Mouse (Mus musculus): ENCODE measurements around the gene Lysmd1.
A peak's percentile ranks its signal among the peaks of the same experiment; 100 is the strongest.
"Not testable (repeated sequence)": the region's sequence is repeated elsewhere in the genome, so short reads cannot be mapped to it uniquely, and the experiment has no call there.

Gene Lysmd1

DNA sequence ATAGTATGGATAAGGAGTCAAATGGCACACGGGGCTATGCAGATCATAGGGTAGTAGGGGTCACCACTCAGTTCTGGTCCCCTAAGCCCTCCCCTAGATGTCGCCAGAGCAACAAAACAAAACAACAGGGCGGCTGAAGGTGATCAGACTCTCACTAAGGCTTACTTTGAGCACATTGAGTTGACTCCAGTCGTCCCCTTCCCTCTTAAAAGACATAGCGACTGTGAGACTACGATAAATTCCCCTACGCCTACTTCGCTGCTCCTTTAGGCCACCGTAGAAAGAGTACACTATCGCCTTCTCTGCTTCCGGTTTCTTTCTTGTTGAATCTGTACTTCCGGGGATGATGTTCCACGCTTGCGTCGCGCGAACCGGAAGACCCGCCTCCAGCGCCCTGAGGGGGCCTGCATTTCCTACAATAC is at the start of gene Lysmd1, which contains the start of gene Scnm1:
Lysmd1 (plus strand) TSS at position 409 of the 422 bp plus-strand sequence.
Scnm1 (minus strand) TSS at position 332 of the 422 bp plus-strand sequence.
- peak; percentile 94 for DNase-seq (ENCODE audit: extremely low spot score, low read depth, low spot score)

DNA sequence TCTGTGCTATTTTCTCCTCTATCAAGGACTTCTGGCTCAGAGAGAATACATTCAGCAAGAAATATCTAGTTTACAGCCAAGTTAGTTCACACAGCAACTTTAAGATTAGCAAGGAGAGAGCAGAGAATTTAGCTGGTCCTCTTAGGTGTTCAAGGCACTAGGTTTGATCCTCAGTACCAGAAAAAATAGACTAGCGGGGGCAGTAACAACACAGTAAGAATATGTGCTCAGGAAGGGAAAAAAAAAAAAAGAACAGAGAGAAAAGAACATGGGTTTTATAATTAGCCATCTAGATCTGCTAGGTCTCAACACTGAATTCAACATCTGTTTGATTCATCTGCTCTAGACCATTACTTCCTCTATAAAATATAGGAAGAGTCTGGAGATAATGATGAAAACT is 45.8 kb upstream of the Lysmd1 start:
- DNase-seq (ENCODE audit: extremely low spot score, low read depth, low spot score): no peak

DNA sequence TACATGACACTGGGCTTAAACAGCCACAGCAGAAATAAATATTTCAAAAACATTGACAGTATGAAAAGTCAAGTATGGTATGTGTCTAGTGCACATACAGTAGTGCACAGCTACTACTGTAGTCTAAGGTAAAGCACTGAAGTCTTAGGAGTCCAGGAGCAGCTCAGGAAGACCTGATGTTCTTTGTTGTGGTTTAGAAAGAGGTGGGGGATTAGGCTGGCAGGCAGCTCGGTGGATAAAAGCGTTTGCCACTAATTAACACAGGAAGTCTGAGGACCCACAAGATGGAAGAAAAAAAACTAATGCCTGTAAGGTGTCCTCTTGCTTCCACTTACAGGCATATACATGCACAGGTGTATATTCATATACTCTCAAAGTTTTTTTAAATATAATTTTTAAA is 33.0 kb upstream of the Lysmd1 start:
- no peak for DNase-seq (ENCODE audit: extremely low spot score, low read depth, low spot score)

DNA sequence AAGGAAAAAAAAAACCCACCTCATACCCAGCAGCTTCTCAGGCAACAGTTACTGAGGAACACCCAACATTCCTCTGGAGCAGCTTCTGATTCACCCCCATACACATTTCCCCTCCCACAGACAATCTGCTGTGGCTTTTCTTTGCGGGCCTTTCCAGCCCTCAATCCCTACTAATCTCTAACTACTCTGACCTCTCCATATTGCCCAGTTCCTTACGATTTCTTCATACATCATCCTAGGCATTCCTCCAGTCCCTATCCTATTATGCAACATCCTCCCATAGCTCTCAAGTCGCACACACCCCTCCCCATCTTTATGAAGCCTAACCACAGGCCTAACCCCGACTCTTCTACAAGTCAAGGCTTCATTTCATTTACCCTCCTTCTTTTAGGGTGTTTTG is 28.8 kb upstream of the Lysmd1 start:
- DNase-seq (ENCODE audit: extremely low spot score, low read depth, low spot score): no peak

DNA sequence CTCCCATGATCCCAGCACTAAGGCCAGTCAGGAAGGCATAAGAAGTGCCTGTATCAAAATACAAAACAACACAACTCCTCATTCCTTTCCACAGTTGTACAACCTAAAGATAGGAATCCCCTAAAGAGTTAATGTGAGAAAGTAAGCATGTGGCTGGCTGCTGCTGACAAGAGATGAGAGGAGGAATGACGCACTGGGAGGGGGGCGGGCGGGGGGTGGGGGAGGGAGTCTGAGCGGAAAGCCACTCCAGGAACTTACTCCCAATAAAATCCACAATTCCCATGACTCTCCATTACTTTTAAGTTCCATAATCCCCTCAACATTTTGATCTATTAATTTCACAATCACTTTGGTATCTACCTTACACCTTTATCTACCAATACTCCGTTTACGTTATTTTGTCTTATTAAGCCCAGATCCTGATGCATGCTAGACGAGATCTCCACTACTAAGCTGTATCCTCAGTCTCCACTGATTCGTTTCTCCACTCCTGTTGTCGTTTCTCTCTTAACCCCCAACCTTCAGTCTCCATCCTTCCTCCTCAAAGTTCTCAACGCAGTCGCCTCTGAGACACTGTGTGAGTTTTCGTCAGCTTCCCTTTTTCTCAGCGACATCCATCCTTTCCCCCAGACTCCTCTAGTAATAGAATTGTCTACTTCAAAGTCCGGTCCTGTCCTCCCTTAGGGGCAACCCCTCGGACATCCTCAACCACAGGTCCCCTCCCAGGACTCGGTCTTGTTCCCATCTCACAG is 28.1 kb upstream of the Lysmd1 start:
- DNase-seq (ENCODE audit: extremely low spot score, low read depth, low spot score): no peak

DNA sequence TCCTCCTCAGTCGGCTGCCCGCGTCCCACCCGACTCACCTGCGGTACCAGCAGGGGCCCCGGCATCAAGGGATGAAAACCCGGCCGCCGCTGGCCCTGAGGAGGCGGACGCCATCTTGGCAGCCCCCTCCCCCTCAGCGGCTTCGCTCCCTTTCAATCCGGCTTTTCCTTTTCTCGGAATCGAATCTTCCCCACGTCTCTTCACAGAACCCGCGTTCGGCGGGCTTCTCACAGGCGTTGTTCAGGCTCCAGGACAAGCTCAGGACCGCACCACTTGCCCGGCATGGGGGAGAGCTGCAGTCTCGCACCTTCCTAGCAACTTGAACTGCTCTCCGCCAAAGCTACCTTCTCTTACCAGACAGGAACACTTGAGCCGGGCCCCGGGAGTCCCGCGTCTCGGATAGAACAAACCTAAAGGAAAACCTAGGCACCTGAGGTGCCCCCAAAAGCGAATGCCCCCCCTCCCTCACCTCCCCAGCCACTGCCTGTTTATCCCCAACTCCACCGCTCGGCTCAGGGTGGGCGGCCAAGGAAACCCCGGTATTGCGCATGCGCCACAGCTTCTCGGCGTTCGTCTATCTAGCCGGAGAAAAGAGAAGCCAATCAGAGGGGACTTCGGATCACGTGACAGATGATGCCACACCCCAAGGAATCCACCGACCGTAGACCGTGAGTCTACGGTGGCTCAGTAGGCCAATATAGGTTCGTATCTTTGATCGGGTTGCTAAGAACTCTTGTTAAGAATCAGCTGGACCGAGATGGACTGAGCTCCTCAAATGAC is 27.4 kb upstream of the Lysmd1 start, which contains the start of gene Pip5k1a:
Pip5k1a (minus strand) TSS at position 593 of the 780 bp plus-strand sequence.
- peak; percentile 100 for DNase-seq (ENCODE audit: extremely low spot score, low read depth, low spot score)

DNA sequence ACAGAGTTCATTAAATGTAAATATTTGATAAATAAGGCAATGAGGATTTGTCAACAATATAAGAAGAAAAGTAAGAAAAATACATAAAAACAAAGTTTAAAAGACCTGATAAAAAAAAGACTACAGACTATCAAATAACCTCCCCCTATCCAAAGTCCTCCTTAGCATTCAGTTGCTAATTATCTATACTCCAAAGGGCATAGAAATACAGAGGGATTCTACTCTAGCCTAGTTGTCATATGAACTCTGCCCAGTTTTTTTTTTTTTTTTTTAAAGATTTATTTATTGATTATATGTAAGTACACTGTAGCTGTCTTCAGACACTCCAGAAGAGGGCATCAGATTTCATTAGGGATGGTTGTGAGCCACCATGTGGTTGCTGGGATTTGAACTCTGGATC is 26.6 kb upstream of the Lysmd1 start:
- DNase-seq (ENCODE audit: extremely low spot score, low read depth, low spot score): not testable (repeated sequence)

DNA sequence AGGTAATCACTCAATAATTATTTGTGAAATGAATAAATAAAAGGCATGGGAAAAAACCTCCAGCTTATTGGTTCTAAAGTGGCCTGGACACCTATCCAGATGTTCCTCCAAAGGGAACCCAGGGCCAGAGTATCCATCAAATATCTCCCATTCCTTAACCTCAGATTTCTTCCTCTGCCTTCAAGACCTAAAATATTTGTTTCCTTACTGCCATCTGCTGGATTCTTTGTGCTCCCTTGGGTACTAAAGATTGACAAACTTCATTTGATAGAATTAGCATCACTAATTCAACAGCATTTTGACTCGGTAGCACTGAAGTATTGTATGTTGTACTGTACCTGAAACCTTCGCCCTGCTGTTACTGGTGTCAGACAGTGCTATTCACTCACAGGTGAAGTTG is 26.0 kb upstream of the Lysmd1 start:
- no peak for DNase-seq (ENCODE audit: extremely low spot score, low read depth, low spot score)

DNA sequence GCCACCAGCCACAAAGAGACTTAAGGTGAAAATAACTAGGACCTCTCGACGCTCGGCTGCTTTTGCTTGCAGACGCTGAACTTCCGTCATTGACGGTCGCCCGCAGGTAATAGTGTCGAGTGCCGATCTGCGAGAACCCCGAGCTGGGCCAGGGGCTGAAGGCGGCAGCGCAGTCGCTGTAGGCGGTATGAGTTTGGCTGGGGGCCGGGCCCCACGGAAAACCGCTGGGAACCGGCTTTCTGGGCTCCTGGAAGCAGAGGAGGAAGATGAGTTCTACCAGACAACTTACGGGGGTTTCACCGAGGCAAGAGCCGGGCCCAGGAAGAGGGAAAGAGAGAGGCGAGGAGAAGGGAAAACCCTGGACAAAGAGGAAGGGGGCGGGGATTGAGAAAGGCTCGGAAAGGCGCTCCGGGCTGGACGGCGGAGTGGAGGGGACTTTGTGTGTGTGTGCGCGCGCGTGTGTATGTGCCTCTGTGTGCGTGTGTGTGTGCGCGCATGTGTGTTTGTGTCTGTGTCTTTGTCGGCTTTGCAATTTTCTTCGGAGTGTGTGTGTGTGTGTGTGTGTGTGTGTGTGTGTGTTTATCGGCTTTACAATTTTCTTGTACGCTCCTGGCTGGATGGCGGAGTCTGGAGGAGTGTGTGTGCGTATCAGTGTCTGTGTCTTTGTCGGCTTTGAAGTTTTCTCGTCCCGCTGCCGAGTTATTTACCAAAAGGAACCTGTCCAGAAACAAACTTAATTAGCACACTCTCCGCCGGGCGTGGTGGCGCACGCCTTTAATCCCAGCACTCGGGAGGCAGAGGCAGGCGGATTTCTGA is 22.8 kb upstream of the Lysmd1 start, which contains the start of gene Vps72:
Vps72 (plus strand) TSS at position 112 of the 816 bp plus-strand sequence.
- peak; percentile 78 for DNase-seq (ENCODE audit: extremely low spot score, low read depth, low spot score)

DNA sequence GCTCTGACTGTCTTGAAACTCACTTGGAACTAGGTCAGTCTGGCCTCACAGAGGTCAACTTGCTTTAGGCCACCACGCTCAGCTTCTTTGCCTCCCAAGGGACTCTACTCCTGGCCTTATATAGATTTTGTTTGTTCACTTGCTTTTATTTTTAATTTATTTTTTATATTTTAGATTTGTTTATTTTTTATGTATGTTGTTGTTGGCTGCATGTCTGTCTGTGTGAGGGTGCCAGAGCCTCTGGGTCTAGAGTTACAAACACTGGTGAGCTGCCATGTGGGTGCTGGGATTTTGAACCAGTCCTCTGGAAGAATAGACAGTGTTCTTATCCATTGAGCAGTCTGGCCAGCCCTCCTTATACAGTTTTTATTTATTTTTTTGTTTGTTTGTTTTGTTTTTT is 21.1 kb upstream of the Lysmd1 start:
- DNase-seq (ENCODE audit: extremely low spot score, low read depth, low spot score): no peak

DNA sequence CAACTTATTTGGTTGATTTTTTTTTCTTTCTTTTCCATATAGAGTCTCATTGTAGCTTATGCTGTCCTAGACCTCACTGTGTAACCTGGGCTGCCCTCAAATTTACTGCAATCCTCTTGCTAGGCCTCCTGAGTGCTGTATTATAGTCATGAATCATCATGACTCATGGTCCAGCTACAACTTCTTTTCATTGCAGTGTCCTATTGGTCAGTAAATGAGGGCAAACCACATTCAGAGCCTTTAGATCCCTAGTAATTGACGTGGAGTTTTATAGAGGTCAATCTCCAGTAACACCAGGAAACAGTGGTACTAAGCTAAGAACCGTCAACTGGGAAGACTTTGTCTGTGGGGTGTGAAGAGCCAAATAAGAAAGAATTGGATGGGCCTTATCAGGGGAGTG is 16.1 kb upstream of the Lysmd1 start:
- no peak for DNase-seq (ENCODE audit: extremely low spot score, low read depth, low spot score)

DNA sequence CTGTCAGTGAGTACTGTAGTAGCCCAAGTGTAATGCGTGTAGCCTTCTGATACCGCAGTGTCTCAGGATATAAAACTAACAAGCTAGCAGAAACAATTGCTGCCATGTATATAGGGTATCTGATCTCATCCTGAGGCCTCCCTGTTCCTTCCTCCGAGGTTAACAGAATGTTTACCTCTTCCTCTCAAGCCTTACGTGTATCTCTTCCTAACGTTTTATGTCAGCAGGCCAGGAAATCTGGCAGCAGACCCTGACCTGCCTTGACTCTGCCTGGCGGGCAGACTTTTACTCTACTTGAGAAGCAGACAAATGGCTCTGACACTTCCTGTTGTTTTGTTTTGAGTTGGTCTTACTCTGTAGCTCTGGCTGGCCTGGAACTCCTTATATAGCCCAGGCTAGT is 12.3 kb upstream of the Lysmd1 start:
- no peak for DNase-seq (ENCODE audit: extremely low spot score, low read depth, low spot score)

DNA sequence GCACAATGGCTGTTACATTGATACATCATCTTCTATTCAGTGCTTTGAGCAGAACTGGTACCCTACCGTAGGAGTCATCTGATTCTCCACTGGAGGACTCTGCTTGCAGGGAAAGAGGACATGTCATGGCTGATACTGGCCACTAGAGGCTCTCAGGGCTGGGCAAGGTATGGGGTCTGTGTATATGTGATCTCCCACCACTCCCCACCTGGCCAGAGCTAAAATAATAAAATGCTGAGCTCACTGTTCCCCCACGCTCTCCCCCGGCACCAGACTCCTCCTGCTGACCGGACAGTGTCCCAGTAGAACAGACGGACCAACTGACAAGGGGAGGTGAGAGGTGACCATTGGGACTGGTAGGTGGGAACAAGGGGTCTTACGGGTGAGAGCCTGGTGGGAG is 9.6 kb upstream of the Lysmd1 start, which contains the start of gene Tmod4:
Tmod4 (plus strand) TSS at position 231 of the 400 bp plus-strand sequence.
- DNase-seq (ENCODE audit: extremely low spot score, low read depth, low spot score): no peak

DNA sequence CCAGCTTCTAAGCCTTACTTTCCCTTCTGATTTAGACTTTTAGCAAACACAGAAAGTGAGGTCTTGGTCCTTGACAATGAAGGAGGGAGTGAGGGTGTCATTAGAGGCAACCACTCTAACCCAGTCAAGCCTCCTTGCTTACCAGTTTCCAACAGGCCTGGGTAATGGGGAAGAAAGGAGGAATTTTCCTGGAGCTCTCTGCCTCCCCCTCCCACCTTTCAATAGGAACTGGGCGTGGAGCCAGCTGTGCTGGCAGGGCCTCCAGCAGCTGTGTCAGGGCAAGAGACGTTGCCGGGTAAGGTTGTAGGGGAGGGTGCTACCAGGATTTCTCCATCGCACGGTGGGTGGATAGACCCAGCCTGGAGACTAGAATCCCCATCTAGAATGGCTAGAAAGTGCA is 8.9 kb upstream of the Lysmd1 start:
- DNase-seq (ENCODE audit: extremely low spot score, low read depth, low spot score): no peak

DNA sequence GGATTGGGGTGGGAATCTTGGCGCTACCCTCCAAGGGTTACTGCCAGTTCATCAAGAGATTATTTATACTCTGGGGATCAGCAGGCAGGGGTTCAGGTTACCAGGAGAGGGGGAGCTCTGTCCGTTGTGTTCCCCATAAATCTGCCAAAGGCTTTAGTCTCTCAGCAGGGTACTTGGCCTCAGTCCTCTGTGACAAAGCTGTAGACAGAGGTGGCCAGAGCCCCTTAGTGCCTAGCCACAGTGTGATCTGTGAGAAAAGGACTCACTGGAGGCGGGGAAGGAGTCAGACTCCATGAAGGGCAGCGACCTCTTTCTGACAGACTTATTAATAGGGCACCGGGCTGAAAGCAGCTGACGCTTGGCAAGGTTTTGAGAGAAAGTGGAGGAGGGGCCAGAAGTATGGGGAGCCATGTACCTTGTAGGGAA is 4.6 kb upstream of the Lysmd1 start:
- no peak for DNase-seq (ENCODE audit: extremely low spot score, low read depth, low spot score)

DNA sequence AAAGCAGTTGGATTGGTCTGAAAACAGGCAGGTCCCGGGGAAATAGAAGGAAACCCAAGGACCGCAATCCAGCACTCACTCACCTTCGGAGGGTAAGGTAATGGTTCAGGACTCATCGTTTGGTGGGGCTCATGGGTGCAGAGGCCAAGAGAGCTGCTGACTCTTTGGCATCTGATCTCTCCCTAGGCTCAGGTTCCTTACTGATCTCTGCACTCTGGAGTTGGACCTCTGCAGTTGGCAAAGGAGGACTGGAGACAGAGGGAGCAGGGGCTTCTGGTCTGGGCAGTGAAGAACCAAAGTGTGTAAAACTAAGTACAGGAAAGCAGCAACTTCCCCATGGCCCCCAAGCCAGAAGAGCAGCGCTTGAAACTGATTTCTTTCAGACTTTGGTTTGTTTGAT is 3.8 kb upstream of the Lysmd1 start:
- no peak for DNase-seq (ENCODE audit: extremely low spot score, low read depth, low spot score)

DNA sequence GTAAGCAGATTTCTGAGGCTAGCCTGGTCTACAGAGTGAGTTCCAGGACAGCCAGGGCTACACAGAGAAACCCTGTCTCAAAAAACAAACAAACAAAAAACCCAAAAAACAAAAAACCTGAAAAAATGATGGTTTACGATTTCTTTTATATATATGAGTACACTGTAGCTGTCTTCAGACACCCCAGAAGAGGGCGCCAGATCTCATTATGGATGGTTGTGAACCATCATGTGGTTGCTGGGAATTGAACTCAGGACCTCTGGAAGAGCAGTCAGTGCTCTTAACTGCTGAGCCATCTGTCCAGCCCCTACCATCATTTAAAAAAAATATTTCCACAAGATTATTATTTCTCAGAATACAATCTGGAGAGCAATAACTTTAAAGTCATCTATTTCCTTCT is 1.5 kb upstream of the Lysmd1 start:
- not testable (repeated sequence) for DNase-seq (ENCODE audit: extremely low spot score, low read depth, low spot score)

DNA sequence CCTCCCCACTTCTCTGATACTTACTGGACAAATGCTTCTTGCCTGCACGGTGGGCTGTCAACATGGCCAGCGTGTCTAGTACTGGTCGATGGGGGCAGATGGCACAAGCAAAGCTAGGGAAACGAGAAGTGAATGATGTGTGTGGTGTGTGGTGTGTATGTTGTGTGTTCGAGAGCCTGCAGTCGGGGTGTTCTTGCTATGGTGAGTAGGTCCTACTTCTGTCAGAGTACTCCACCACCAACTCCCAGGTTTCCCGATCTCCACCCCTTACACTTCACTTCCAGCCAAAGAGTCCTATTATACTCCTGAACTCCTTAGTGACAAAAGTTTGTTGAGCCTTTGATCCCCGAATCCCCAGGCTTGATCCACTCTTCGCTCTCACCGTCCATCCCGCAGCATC is 712 bp upstream of the Lysmd1 start:
- no peak for DNase-seq (ENCODE audit: extremely low spot score, low read depth, low spot score)

DNA sequence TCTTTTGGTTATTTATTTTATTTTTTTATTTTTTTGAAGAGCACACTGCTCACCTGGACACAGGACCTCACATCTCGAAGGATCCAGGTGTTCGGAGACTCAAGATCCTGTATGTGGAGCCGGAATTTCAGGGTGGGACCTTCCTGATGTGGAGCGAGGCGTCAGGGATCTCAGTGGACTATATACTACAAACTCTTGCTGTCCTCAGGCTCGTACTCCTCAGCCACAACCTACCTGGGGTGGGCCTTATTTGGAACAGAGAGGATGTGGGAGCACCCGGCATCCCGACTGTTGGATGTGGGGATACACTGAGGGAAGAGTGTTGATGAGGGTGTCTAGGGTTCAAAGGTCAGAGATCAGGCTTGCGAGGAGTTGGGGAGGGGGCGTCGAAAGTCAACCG is 245 bp downstream of the Lysmd1 start:
- DNase-seq (ENCODE audit: extremely low spot score, low read depth, low spot score): not testable (repeated sequence)

DNA sequence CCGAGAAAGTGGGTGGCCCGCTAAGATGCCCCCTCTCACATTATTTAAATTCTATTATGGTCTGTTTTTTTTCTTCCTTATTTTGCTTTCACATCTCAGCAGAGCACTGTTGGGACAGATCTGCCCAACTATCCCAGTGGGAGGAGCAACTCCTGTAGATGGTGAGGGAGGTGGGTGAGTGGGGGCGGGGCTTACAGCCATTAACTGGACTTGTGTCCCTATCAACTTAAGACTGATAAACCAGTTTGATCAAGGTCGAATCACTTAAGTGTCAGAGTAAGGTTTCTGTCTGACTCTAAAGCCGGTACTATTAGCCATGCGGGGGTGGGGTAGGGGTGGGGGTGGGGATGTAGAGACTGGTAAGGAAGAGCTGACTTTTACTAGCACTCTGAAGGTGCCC is 1.1 kb downstream of the Lysmd1 start:
- DNase-seq (ENCODE audit: extremely low spot score, low read depth, low spot score): no peak

DNA sequence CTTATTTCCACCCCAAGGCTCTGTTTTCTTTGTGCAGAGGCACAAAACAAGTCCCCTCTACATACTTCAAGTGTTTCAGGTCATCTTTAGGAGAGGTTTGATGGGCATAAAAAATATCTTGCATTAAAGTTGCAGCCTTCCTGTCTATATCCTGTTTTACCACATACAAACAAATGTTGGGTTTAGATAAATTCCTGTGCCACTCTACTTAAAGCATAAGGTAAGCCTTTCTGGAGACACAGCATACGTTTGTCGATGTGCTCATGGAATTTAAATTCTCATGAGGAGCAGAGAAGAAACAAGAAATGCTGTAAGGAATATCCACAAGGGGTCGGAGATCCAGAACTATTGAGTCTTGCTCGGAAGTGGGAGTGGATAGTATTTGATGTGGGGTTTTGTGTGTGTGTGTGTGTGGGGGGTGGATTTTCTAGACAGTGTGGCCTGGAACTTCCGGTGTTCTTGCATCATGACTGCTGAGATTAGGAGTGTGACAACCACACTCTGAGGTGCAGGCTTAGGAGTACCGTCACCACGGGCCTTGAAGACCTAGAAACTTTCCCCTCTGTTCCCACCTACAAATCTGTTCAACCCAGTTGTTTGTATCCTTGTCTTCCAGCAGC is 1.7 kb downstream of the Lysmd1 start:
- DNase-seq (ENCODE audit: extremely low spot score, low read depth, low spot score): no peak
